Mouse (Mus musculus) liver, embryonic 15.5 days (tissue): ENCODE measurements around the gene Trf. TPM values are rescaled to one million over a fixed set of nuclear protein-coding genes. Genes with fewer than 3 reads are reported as not detected.

ENCODE experiments used
- ATAC-seq: fragments of 200-750 bp; cut with Nextera tagmentation; 2 replicates; pipeline ENCODE4 v1.8.0; 2017; ENCODE audit warnings: moderate number of reproducible peaks, mild to moderate bottlenecking, moderate library complexity; ENCODE audit not compliant: insufficient read depth
- H3K27ac ChIP-seq: fragments of 300-500 bp; sonication (generic); replicated peaks from 2 replicates; pipeline ENCODE4 v1.5.1; 2015; ENCODE audit warnings: mild to moderate bottlenecking, inconsistent platforms
- H3K27me3 ChIP-seq: fragments of 300-500 bp; sonication (generic); 2 replicates; pipeline ENCODE4 v1.6.1; 2015; ENCODE audit warnings: mild to moderate bottlenecking, inconsistent platforms
- H3K36me3 ChIP-seq: fragments of 300-500 bp; sonication (generic); replicated peaks from 2 replicates; pipeline ENCODE4 v1.6.1; 2015; ENCODE audit warnings: moderate library complexity, mild to moderate bottlenecking, inconsistent platforms
- H3K4me1 ChIP-seq: fragments of 300-500 bp; sonication (generic); replicated peaks from 2 replicates; pipeline ENCODE4 v1.6.1; 2015; ENCODE audit warnings: inconsistent platforms
- H3K4me2 ChIP-seq: fragments of 300-500 bp; sonication (generic); 2 replicates; pipeline ENCODE4 v1.6.1; 2015; ENCODE audit warnings: moderate library complexity, mild to moderate bottlenecking, inconsistent platforms
- H3K4me3 ChIP-seq: fragments of 300-500 bp; sonication (generic); replicated peaks from 2 replicates; pipeline ENCODE4 v1.5.1; 2015; ENCODE audit warnings: mild to moderate bottlenecking, inconsistent platforms
- H3K9ac ChIP-seq: fragments of 300-500 bp; sonication (generic); 2 replicates; pipeline ENCODE4 v1.6.1; 2015; ENCODE audit warnings: moderate library complexity, mild to moderate bottlenecking, inconsistent platforms
- H3K9me3 ChIP-seq: fragments of 300-500 bp; sonication (generic); replicated peaks from 2 replicates; pipeline ENCODE4 v1.6.1; 2016; ENCODE audit warnings: inconsistent platforms
- WGBS: fragments of 180-500 bp; shearing (Covaris S2); methylation state at CpG from one replicate; pipeline ENCODE4 v1.1.7; 2015; ENCODE audit warnings: mixed read lengths; ENCODE audit not compliant: insufficient replicate concordance; 5-methylcytosine and 5-hydroxymethylcytosine counted together
- polyA plus RNA-seq: library from polyadenylated mRNA; unstranded; fragments of >200 nt; fragmentation: Nextera tagmentation; extraction: Ambion mirVana; gene quantifications from 2 replicates; pipeline ENCODE4 v1.2.1, GENCODE M21; 2015

Trf gene
- polyA plus RNA-seq, 1 experiment from 2014 or later: 10,865 TPM

- Histone ChIP-seq H3K36me3 (peaks cover 14% of the 10 kb centered on the region; the same call in 1 of the 2 replicates), H3K27ac (no peak overlapping the region), H3K9ac (no peak overlapping the region), H3K4me2 (no peak overlapping the region), H3K27me3 (0 out of 2 replicates have a peak, but pooled peaks cover 4% of the 10 kb centered on the region), H3K4me1 (no peaks in the 10 kb centered on the region), H3K4me3 (no peak overlapping the region), H3K9me3 (no peaks in the 10 kb centered on the region)
- peak; percentile 11; the same call in 1 of the 2 replicates for ATAC-seq
- 70% methylated on average over 7 of the region's 7 CpGs for WGBS
Observed at GRCm38 (mm10) chr9:103224721-103225120, 5.5 kb downstream of the Trf start.

- Histone ChIP-seq H3K9me3 (no peaks in the 10 kb centered on the region), H3K36me3 (0 out of 2 replicates have a peak, but pooled peaks cover 11% of the 10 kb centered on the region)
- ATAC-seq: 0 out of 2 replicates have a peak, but pooled peaks have one; percentile 13
Observed at GRCm38 (mm10) chr9:103214281-103214680, 16.0 kb downstream of the Trf start.

GRCm38 (mm10) chr9:103213631-103214030, 16.6 kb downstream of the Trf start:
- H3K4me2 ChIP-seq: no peak overlapping the region
- 0 out of 2 replicates have a peak, but pooled peaks cover 11% of the 10 kb centered on the region for H3K36me3 ChIP-seq
- H3K9me3 ChIP-seq: no peaks in the 10 kb centered on the region
- no peak overlapping the region for H3K4me3 ChIP-seq
- no peaks in the 10 kb centered on the region for H3K4me1 ChIP-seq
- ATAC-seq: no peak
- H3K27ac ChIP-seq: no peak overlapping the region
- WGBS: 49% methylated on average over 2 of the region's 2 CpGs
- no peaks in the 10 kb centered on the region for H3K27me3 ChIP-seq
- H3K9ac ChIP-seq: no peak overlapping the region

More at GRCm38 (mm10) chr9:103214281-103214680, 16.0 kb downstream of the Trf start:
- H3K9ac ChIP-seq: no peak overlapping the region
- H3K27ac ChIP-seq: no peak overlapping the region
- H3K4me1 ChIP-seq: no peaks in the 10 kb centered on the region
- no peak overlapping the region for H3K4me2 ChIP-seq
- H3K4me3 ChIP-seq: no peak overlapping the region
- no peaks in the 10 kb centered on the region for H3K27me3 ChIP-seq
- WGBS: 66% methylated on average over 6 of the region's 6 CpGs

- Histone ChIP-seq H3K27me3 (no peaks in the 10 kb centered on the region), H3K9me3 (no peaks in the 10 kb centered on the region), H3K4me1 (peaks cover 3% of the 10 kb centered on the region; the same call in 1 of the 2 replicates), H3K27ac (no peak overlapping the region), H3K9ac (no peak overlapping the region), H3K4me3 (no peak overlapping the region), H3K4me2 (0 out of 2 replicates have a peak overlapping the region, but pooled peaks have one; percentile 0), H3K36me3 (0 out of 2 replicates have a peak, but pooled peaks cover 11% of the 10 kb centered on the region)
- no peak for ATAC-seq
- 72% methylated on average over 28 of the region's 28 CpGs for WGBS
Observed at GRCm38 (mm10) chr9:103212654-103213420, 17.4 kb downstream of the Trf start.

- WGBS: 54% methylated on average over 6 of the region's 6 CpGs
- H3K27ac ChIP-seq: no peak overlapping the region
- no peak for ATAC-seq
- no peak overlapping the region for H3K9ac ChIP-seq
- H3K4me2 ChIP-seq: no peak overlapping the region
- H3K27me3 ChIP-seq: no peaks in the 10 kb centered on the region
- H3K4me3 ChIP-seq: no peak overlapping the region
- H3K9me3 ChIP-seq: no peaks in the 10 kb centered on the region
- no peaks in the 10 kb centered on the region for H3K36me3 ChIP-seq
- peaks cover 15% of the 10 kb centered on the region for H3K4me1 ChIP-seq
Observed at GRCm38 (mm10) chr9:103208802-103209423, 21.3 kb downstream of the Trf start.

- ATAC-seq: peak; percentile 56
- Histone ChIP-seq H3K9me3 (no peaks in the 10 kb centered on the region), H3K4me2 (peak overlapping the region; percentile 54), H3K36me3 (no peaks in the 10 kb centered on the region), H3K27ac (no peak overlapping the region), H3K9ac (no peak overlapping the region), H3K4me3 (no peak overlapping the region; the same call in 1 of the 2 replicates), H3K27me3 (no peaks in the 10 kb centered on the region), H3K4me1 (peaks cover 15% of the 10 kb centered on the region)
- WGBS: 8% methylated on average over 16 of the region's 16 CpGs
Observed at GRCm38 (mm10) chr9:103207846-103208245, 22.4 kb downstream of the Trf start.

GRCm38 (mm10) chr9:103205786-103206185, 24.5 kb downstream of the Trf start:
- no peaks in the 10 kb centered on the region for H3K36me3 ChIP-seq
- H3K4me1 ChIP-seq: peaks cover 21% of the 10 kb centered on the region
- 67% methylated on average over 5 of the region's 5 CpGs for WGBS
- H3K27ac ChIP-seq: peak overlapping the region; percentile 38
- no peak for ATAC-seq
- no peak overlapping the region for H3K4me3 ChIP-seq
- no peak overlapping the region; the same call in 1 of the 2 replicates for H3K4me2 ChIP-seq
- no peaks in the 10 kb centered on the region for H3K9me3 ChIP-seq
- no peak overlapping the region for H3K9ac ChIP-seq
- H3K27me3 ChIP-seq: no peaks in the 10 kb centered on the region

GRCm38 (mm10) chr9:103201561-103202260, 28.5 kb downstream of the Trf start, which contains the start of gene Srprb:
Gene Srprb, minus strand, starts transcription at chr9:103202137.
- under 1% methylated on average over 45 of the region's 45 CpGs for WGBS
- Histone ChIP-seq H3K27me3 (no peaks in the 10 kb centered on the region), H3K4me3 (peak within 1 kb of the TSS; percentile 84), H3K9me3 (no peaks in the 10 kb centered on the region), H3K9ac (peak within 1 kb of the TSS; percentile 78), H3K36me3 (peaks cover 20% of the 10 kb centered on the region), H3K4me2 (peak within 1 kb of the TSS; percentile 75), H3K27ac (peak within 1 kb of the TSS; percentile 67), H3K4me1 (peaks cover 21% of the 10 kb centered on the region)
- ATAC-seq: peak; percentile 94

GRCm38 (mm10) chr9:103188416-103188815, 41.8 kb downstream of the Trf start:
- Histone ChIP-seq H3K4me2 (no peak overlapping the region), H3K27me3 (no peaks in the 10 kb centered on the region), H3K27ac (no peak overlapping the region), H3K9ac (no peak overlapping the region), H3K36me3 (peaks cover 47% of the 10 kb centered on the region), H3K9me3 (no peaks in the 10 kb centered on the region), H3K4me1 (no peaks in the 10 kb centered on the region), H3K4me3 (no peak overlapping the region)
- no peak for ATAC-seq
- 80% methylated on average over 4 of the region's 4 CpGs for WGBS

- Histone ChIP-seq H3K9ac (no peak overlapping the region), H3K27ac (no peak overlapping the region), H3K4me2 (no peak overlapping the region), H3K9me3 (no peaks in the 10 kb centered on the region), H3K4me3 (no peak overlapping the region), H3K36me3 (peaks cover 34% of the 10 kb centered on the region), H3K4me1 (no peaks in the 10 kb centered on the region), H3K27me3 (no peaks in the 10 kb centered on the region)
- 66% methylated on average over 9 of the region's 9 CpGs for WGBS
- ATAC-seq: no peak
Observed at GRCm38 (mm10) chr9:103186747-103187146, 43.5 kb downstream of the Trf start.

- H3K4me3 ChIP-seq: no peak overlapping the region
- H3K27ac ChIP-seq: no peak overlapping the region
- H3K4me2 ChIP-seq: no peak overlapping the region
- H3K4me1 ChIP-seq: peaks cover 3% of the 10 kb centered on the region
- no peak for ATAC-seq
- H3K36me3 ChIP-seq: peaks cover 28% of the 10 kb centered on the region
- no peaks in the 10 kb centered on the region for H3K27me3 ChIP-seq
- no peaks in the 10 kb centered on the region for H3K9me3 ChIP-seq
- 71% methylated on average over 8 of the region's 8 CpGs for WGBS
- no peak overlapping the region for H3K9ac ChIP-seq
Observed at GRCm38 (mm10) chr9:103185946-103186345, 44.3 kb downstream of the Trf start.
